Mouse (Mus musculus) intestine, embryonic 14.5 days (tissue): Measurements from ENCODE around the gene Vps29. TPM values are rescaled to one million over a fixed set of nuclear protein-coding genes. Genes with fewer than 3 reads are reported as not detected.
A peak's percentile ranks its signal among the peaks of the same experiment; 100 is the strongest.

ENCODE experiments used
- ATAC-seq: fragments of 200-750 bp; cut with Nextera tagmentation; replicated peaks from 2 replicates; pipeline ENCODE4 v1.8.0; 2017; ENCODE audit warnings: low read depth, moderate number of reproducible peaks, moderate TSS enrichment, moderate library complexity; ENCODE audit not compliant: low FRiP score, low TSS enrichment
- DNase-seq: peaks from one replicate; pipeline ENCODE4 v3.0.0-alpha.2; 2018; ENCODE audit warnings: low spot score
- H3K27ac ChIP-seq: fragments of 300-500 bp; sonication (generic); 2 replicates; pipeline ENCODE4 v1.5.1; 2014; ENCODE audit warnings: low read depth, mild to moderate bottlenecking, control low read depth
- H3K27me3 ChIP-seq: fragments of 300-500 bp; sonication (generic); replicated peaks from 2 replicates; pipeline ENCODE4 v1.6.1; 2014; ENCODE audit warnings: low read length, control low read depth; ENCODE audit not compliant: control insufficient read depth, insufficient read depth
- H3K36me3 ChIP-seq: fragments of 300-500 bp; sonication (generic); 2 replicates; pipeline ENCODE4 v1.6.1; 2014; ENCODE audit warnings: low read length, control low read depth; ENCODE audit not compliant: control insufficient read depth, insufficient read depth
- H3K4me1 ChIP-seq: fragments of 300-500 bp; sonication (generic); replicated peaks from 2 replicates; pipeline ENCODE4 v1.6.1; 2014; ENCODE audit warnings: low read length, control low read depth, mixed read lengths; ENCODE audit not compliant: control insufficient read depth, insufficient read depth
- H3K4me2 ChIP-seq: fragments of 300-500 bp; sonication (generic); 2 replicates; pipeline ENCODE4 v1.6.1; 2014; ENCODE audit warnings: low read length
- H3K4me3 ChIP-seq: fragments of 300-500 bp; sonication (generic); 2 replicates; pipeline ENCODE4 v1.5.1; 2014; ENCODE audit warnings: low read depth, low read length, control low read depth, mixed read lengths
- H3K9ac ChIP-seq: fragments of 300-500 bp; sonication (generic); 2 replicates; pipeline ENCODE4 v1.6.1; 2014; ENCODE audit warnings: mild to moderate bottlenecking, low read length
- H3K9me3 ChIP-seq: fragments of 300-500 bp; sonication (generic); 2 replicates; pipeline ENCODE4 v1.6.1; 2016; ENCODE audit warnings: low read length, control low read depth; ENCODE audit not compliant: control insufficient read depth
- WGBS: fragments of 180-500 bp; shearing (Covaris S2); extraction: QIAGEN DNeasy Blood & Tissue Kit; methylation state at CpG from one replicate; pipeline ENCODE4 v1.1.7; 2014; 5-methylcytosine and 5-hydroxymethylcytosine counted together
- polyA plus RNA-seq: library from polyadenylated mRNA; unstranded; fragments of >200 nt; fragmentation: Nextera tagmentation; extraction: Ambion mirVana; gene quantifications from 2 replicates; pipeline ENCODE4 v1.2.1, GENCODE M21; 2014

Vps29 gene
- polyA plus RNA-seq: 243 and 254 TPM in 2 replicates

- ATAC-seq: peak; percentile 92
- Histone ChIP-seq H3K4me1 (peaks cover 4% of the 10 kb centered on the region; the same call in 1 of the 2 replicates), H3K36me3 (0 out of 2 replicates have a peak, but pooled peaks cover 3% of the 10 kb centered on the region), H3K9me3 (no peaks in the 10 kb centered on the region), H3K4me3 (peak within 1 kb of the TSS; percentile 69), H3K9ac (peak within 1 kb of the TSS; percentile 79), H3K27ac (peak within 1 kb of the TSS; percentile 62; the same call in 1 of the 2 replicates), H3K27me3 (no peaks in the 10 kb centered on the region), H3K4me2 (peak within 1 kb of the TSS; percentile 79)
- peak; percentile 100 for DNase-seq
- WGBS: under 1% methylated on average over 51 of the region's 51 CpGs
Measured at GRCm38 (mm10) chr5:122353807-122354491, at the start of gene Vps29, which contains the start of gene Rad9b. Gene Vps29 (plus strand): TSS chr5:122354369. Gene Rad9b (minus strand): TSS chr5:122354233.

- ATAC-seq: no peak
- no peak overlapping the region for H3K27ac ChIP-seq
- H3K4me1 ChIP-seq: peaks cover 22% of the 10 kb centered on the region
- H3K27me3 ChIP-seq: no peaks in the 10 kb centered on the region
- WGBS: 73% methylated on average over 6 of the region's 6 CpGs
- H3K4me3 ChIP-seq: no peak overlapping the region
- DNase-seq: no peak
- H3K9me3 ChIP-seq: no peaks in the 10 kb centered on the region
- no peak overlapping the region for H3K4me2 ChIP-seq
- H3K36me3 ChIP-seq: peaks cover 3% of the 10 kb centered on the region; the same call in 1 of the 2 replicates
- no peak overlapping the region for H3K9ac ChIP-seq
Measured at GRCm38 (mm10) chr5:122304541-122304940, 49.6 kb upstream of the Vps29 start.

- DNase-seq: no peak
- H3K9me3 ChIP-seq: no peaks in the 10 kb centered on the region
- H3K4me3 ChIP-seq: no peak overlapping the region
- ATAC-seq: no peak
- no peak overlapping the region for H3K9ac ChIP-seq
- peaks cover 5% of the 10 kb centered on the region; the same call in 1 of the 2 replicates for H3K36me3 ChIP-seq
- WGBS: 89% methylated on average over 7 of the region's 7 CpGs
- H3K27ac ChIP-seq: no peak overlapping the region
- peaks cover 22% of the 10 kb centered on the region for H3K4me1 ChIP-seq
- H3K4me2 ChIP-seq: no peak overlapping the region
- H3K27me3 ChIP-seq: no peaks in the 10 kb centered on the region
Measured at GRCm38 (mm10) chr5:122305472-122305871, 48.7 kb upstream of the Vps29 start.

- no peak for ATAC-seq
- no peak overlapping the region for H3K4me2 ChIP-seq
- H3K9me3 ChIP-seq: no peaks in the 10 kb centered on the region
- peaks cover 22% of the 10 kb centered on the region for H3K4me1 ChIP-seq
- 91% methylated on average over 3 of the region's 3 CpGs for WGBS
- H3K36me3 ChIP-seq: peaks cover 13% of the 10 kb centered on the region
- DNase-seq: no peak
- H3K4me3 ChIP-seq: no peak overlapping the region
- no peaks in the 10 kb centered on the region for H3K27me3 ChIP-seq
- no peak overlapping the region for H3K27ac ChIP-seq
- H3K9ac ChIP-seq: no peak overlapping the region
Measured at GRCm38 (mm10) chr5:122306536-122306935, 47.6 kb upstream of the Vps29 start.

GRCm38 (mm10) chr5:122310699-122311098 is 43.5 kb upstream of the Vps29 start:
- no peaks in the 10 kb centered on the region for H3K27me3 ChIP-seq
- H3K4me2 ChIP-seq: no peak overlapping the region
- no peaks in the 10 kb centered on the region for H3K9me3 ChIP-seq
- DNase-seq (no peak), ATAC-seq (no peak)
- no peak overlapping the region for H3K27ac ChIP-seq
- H3K4me3 ChIP-seq: no peak overlapping the region
- 87% methylated on average over 8 of the region's 8 CpGs for WGBS
- H3K9ac ChIP-seq: no peak overlapping the region
- no peaks in the 10 kb centered on the region for H3K4me1 ChIP-seq
- peaks cover 40% of the 10 kb centered on the region for H3K36me3 ChIP-seq

GRCm38 (mm10) chr5:122311692-122312091 is 42.5 kb upstream of the Vps29 start:
- Histone ChIP-seq H3K27me3 (no peaks in the 10 kb centered on the region), H3K4me2 (no peak overlapping the region), H3K9me3 (no peaks in the 10 kb centered on the region), H3K36me3 (peaks cover 40% of the 10 kb centered on the region), H3K27ac (no peak overlapping the region), H3K4me1 (no peaks in the 10 kb centered on the region), H3K4me3 (no peak overlapping the region), H3K9ac (no peak overlapping the region)
- no peak for DNase-seq
- 72% methylated on average over 7 of the region's 7 CpGs for WGBS
- no peak for ATAC-seq

- Histone ChIP-seq H3K4me1 (no peaks in the 10 kb centered on the region), H3K27ac (no peak overlapping the region), H3K36me3 (peaks cover 45% of the 10 kb centered on the region), H3K4me3 (no peak overlapping the region), H3K27me3 (no peaks in the 10 kb centered on the region), H3K4me2 (no peak overlapping the region), H3K9me3 (no peaks in the 10 kb centered on the region), H3K9ac (no peak overlapping the region)
- DNase-seq (no peak), ATAC-seq (no peak)
- 92% methylated on average over 4 of the region's 4 CpGs for WGBS
Measured at GRCm38 (mm10) chr5:122312346-122312745, 41.8 kb upstream of the Vps29 start.

GRCm38 (mm10) chr5:122312942-122313684 is 41.1 kb upstream of the Vps29 start:
- 86% methylated on average over 17 of the region's 17 CpGs for WGBS
- H3K27ac ChIP-seq: no peak overlapping the region
- peaks cover 46% of the 10 kb centered on the region for H3K36me3 ChIP-seq
- H3K4me3 ChIP-seq: no peak overlapping the region
- no peak overlapping the region for H3K9ac ChIP-seq
- no peak for DNase-seq
- no peak overlapping the region for H3K4me2 ChIP-seq
- no peaks in the 10 kb centered on the region for H3K9me3 ChIP-seq
- no peak for ATAC-seq
- no peaks in the 10 kb centered on the region for H3K27me3 ChIP-seq
- no peaks in the 10 kb centered on the region for H3K4me1 ChIP-seq
